Mouse (Mus musculus) heart, postnatal 0 days (tissue): ENCODE data around the gene Prrc2a.

Source experiments
- CTCF ChIP-seq: IDR thresholded peaks from 2 replicates; pipeline ENCODE4 v1.5.1; 2016; ENCODE audit warnings: antibody characterized with exemption, control low read depth, low read depth
- EP300 ChIP-seq: IDR thresholded peaks from 2 replicates; pipeline ENCODE4 v1.6.1; 2016; ENCODE audit warnings: antibody characterized with exemption, low read depth

- TF ChIP-seq CTCF (no peak), EP300 (no peak)
Observed at GRCm38 (mm10) chr17:35154616-35155015, 10.1 kb downstream of the Prrc2a start.
